Mouse (Mus musculus) cortical plate, adult 2 months (tissue): Measurements from ENCODE around the gene Nthl1.
"Not testable (repeated sequence)": the region's sequence is repeated elsewhere in the genome, so short reads cannot be mapped to it uniquely, and the experiment has no call there.

Source experiments
- CTCF ChIP-seq: fragments of 200-500 bp; IDR thresholded peaks from 2 replicates; pipeline ENCODE4 v1.5.1; 2011; ENCODE audit warnings: mild to moderate bottlenecking, control low read depth, low read length; ENCODE audit not compliant: insufficient read depth; ENCODE audit errors: extremely low read depth
- POLR2A ChIP-seq: fragments of 200-500 bp; IDR thresholded peaks from 2 replicates; pipeline ENCODE4 v1.6.1; 2011; ENCODE audit warnings: mild to moderate bottlenecking, low read length, control low read depth; ENCODE audit not compliant: insufficient read depth; ENCODE audit errors: extremely low read depth

DNA sequence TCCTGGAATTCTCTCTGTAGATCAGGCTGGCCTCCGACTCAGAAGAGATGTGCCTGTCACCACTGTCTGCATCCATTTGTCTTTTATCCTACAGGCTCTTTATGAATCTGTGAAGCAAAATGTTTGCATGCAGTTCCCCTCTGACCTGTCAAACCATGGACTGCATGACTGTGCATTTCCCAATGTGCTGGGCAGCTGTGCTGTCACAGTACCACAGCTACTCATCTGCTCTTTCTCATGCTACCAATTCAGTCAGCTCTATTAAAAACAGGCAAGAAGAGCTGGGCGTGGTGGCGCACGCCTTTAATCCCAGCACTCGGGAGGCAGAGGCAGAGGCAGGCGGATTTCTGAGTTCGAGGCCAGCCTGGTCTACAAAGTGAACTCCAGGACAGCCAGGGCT lies 34.5 kb downstream of the Nthl1 start:
- not testable (repeated sequence) for TF ChIP-seq CTCF, POLR2A
